Mouse (Mus musculus) 416B (cell line): ENCODE measurements around the gene AL731706.2.
"Not testable (repeated sequence)": the region's sequence is repeated elsewhere in the genome, so short reads cannot be mapped to it uniquely, and the experiment has no call there.

Experiments
- DNase-seq: peaks from one replicate; pipeline ENCODE4 v3.0.0; 2011; ENCODE audit warnings: low read depth

Gene AL731706.2

DNA sequence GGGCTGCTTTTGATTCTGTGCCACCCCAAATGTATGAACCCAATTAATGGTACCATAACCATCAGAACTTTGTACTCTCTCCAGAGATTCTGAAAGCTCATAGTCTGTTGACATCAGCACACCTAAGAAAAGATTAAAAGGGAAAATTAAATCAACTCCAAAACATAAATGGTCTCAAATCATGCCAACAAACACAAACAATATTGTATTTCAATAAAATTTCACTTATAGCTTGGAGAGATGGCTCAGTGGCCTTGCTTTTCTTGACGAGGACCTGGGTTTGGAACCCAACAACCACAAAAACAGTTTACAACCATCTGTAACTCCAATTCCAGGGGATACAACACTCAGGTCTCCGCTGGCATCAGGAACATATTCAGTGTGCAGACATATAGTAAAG, at the start of gene AL731706.2:
Gene AL731706.2, minus strand, starts transcription at position 101 of the 400 bp plus-strand sequence.
- no peak for DNase-seq

DNA sequence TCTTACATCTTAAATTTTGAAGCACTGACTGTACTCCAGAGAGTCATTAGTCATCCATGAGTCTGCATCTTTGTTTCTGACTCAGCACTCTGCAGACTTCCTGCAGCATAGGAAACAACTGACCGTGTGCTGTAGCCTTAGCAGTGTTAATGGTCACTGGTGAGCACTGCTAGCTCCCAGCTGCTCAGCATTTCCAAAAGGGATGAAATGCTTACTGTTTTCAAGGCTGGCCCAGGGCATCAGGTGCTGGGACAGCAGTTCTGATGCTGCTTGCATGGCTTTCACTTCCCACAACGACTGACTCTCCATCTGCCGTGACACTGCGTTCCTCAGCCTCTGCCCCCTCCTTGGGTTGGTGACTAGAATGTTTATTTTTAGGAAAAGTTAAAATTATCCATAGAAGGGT, 35.5 kb upstream of the AL731706.2 start:
- DNase-seq = peak; percentile 91

GRCm38 (mm10) chr2:136920257-136920993, 34.9 kb upstream of the AL731706.2 start:
- DNase-seq = peak; percentile 40

GRCm38 (mm10) chr2:136919433-136919832, 34.0 kb upstream of the AL731706.2 start:
- DNase-seq = peak; percentile 26

DNA sequence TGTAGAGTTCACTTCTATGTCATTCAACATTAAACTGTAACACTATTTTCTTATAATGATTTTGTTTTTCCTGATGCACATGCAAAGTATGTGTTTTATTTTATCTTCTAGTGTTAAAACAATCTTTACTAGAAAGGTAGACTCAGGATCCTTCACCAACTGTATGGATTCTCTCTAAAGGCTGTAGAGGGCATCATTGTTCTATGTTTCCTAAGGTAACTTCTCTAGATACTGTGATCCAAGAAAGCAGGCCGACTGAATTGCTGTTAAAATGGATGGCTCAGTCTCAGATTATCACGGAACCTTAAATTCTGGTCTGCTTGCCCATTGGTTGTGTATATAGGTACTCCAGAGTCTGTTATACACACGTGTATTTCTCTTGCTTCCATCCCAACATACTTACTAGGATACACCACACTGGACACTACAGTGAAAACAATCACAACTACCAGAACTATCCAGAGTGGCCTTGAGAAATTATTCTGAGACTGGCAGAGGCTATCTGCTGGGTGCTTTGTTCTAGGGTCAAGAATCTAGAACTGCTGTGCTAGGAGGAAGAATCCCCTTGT, 28.9 kb upstream of the AL731706.2 start:
- DNase-seq = peak; percentile 64

- no peak for DNase-seq
These were observed 27.5 kb upstream of the AL731706.2 start for GRCm38 (mm10) chr2:136913021-136913420.

DNA sequence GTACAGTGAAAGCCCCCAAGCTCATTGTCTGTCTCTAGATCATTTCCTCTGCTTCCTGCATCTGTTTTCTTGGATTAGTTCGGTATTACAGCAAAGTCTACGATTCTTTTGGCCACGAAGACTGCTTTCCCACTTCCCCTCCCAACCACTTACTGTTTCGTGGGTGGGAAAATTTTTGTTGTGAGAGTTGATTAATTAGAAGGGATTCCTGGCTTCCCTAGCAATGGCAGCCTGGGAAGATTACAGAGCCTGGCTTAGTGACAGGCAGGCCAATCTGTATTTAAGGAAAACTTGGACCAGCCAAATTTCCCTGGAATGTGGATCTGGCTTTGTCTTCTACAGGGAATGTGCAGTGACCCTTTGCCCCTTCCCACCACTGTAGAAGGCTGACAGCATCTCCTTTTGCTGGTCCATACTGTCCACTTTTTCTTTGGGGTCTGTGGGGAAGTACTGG, 26.5 kb upstream of the AL731706.2 start:
- peak; percentile 45 for DNase-seq

DNA sequence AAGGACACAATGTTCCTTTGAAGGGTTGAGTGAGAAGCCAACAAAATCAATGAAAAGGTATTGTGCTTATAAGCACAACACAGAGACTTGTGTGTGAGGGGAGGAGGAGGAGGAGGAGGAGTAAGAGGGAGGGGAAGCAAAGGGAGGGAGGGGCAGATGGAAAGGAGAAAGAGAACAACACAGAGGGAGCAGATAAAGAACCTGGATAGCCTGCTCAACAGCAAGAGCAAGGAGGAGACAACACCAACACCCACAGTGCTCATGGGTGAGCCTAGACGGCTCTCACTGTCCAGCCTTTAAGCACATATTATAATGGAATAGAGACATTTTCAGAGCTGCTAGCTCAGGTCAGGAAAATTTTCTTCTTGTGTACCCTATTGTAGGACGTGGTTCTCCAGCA, 23.8 kb upstream of the AL731706.2 start:
- no peak for DNase-seq

DNA sequence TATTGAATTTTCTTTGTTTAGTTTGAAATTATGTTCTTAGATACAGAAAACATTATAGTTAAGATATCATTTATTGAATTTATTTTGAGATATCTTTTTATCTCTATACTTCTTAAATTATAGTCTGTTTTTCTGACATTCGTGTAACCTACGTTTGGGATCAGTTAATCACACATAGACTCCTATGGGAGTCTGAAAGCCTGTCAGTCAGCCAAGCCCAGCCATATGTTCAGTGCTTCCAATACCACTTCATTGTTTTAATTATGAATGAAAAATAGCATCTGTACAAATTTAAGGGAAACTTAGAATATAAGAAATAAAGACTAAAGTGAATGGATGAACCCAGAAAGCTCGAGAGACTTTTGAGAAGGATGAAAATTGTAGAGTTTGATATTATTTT, 23.1 kb upstream of the AL731706.2 start:
- DNase-seq = no peak

- DNase-seq = peak; percentile 53
These were observed 10.7 kb upstream of the AL731706.2 start for GRCm38 (mm10) chr2:136896131-136896530.

GRCm38 (mm10) chr2:136894494-136894893, 9.0 kb upstream of the AL731706.2 start:
- DNase-seq = no peak

DNA sequence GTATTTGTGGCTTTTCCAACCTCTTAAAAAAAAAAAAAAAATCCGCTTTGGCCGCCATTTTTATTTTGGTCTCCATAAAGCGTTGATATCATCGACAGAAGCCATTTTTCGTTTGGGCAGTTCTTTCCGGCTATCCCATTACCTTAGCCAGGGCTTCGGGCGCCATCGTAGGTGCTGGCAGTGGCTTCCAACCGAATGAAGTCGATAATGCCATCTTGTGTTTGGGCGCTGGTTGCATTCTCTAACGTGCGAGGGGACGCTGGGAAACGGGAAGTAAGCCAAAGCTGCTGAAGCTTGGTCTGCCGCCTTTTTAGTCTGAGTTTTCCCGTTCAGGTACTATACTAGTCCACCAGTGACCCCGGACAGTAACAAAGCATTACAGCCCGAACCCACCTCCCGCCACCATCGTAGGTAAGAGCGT, 6.5 kb upstream of the AL731706.2 start:
- peak; percentile 98 for DNase-seq

DNA sequence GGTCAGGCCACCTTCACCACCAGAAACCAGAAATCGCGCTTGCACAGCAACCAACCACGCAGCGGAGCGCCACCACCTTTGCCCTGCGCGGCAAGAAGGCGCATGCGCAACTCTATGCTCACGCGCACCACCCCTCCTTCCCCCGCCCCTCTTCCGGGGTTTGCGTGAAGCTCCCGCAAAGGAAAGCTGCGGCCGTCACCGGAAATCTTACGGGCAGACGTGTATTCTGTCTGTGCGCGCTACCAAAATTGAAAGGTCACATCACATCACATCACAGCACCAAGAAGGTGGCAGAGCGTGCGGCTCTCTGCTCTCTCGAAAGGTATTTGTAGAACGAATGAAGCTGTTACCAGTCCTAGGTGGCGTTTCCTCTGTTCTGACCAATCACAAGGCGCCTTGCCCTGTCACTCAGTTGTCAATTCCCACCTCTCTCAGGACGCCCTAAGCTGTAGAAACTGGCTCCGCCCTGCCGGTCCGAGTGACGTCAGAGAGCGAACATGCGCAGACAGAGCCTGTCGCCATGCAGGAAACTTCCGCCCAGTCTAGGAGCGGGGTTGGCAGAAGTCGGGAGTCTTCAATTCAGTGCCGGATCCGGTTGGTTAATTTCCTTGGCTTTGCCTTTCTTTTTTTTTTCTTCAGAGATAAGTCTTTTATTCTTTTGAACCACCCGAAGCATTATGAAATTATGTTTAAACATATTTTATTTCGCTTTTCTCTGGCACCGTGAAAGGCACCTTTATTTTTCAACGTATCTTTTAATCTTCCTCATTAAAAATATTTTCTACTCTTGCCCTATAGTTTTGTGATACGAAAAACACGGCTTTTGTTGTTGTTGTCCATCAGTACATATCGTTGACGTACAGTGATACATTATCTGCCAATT, 5.8 kb upstream of the AL731706.2 start, which contains the start of the genes Slx4ip, AL731706.1 and Mkks:
Gene Slx4ip, plus strand, starts transcription at position 151 of the 883 bp plus-strand sequence.
Gene AL731706.1, minus strand, starts transcription at position 322 of the 883 bp plus-strand sequence.
Gene Mkks, minus strand, starts transcription at position 322 of the 883 bp plus-strand sequence.
- DNase-seq = peak; percentile 100

- DNase-seq = not testable (repeated sequence)
These were observed 5.2 kb upstream of the AL731706.2 start for GRCm38 (mm10) chr2:136890716-136891067.

DNA sequence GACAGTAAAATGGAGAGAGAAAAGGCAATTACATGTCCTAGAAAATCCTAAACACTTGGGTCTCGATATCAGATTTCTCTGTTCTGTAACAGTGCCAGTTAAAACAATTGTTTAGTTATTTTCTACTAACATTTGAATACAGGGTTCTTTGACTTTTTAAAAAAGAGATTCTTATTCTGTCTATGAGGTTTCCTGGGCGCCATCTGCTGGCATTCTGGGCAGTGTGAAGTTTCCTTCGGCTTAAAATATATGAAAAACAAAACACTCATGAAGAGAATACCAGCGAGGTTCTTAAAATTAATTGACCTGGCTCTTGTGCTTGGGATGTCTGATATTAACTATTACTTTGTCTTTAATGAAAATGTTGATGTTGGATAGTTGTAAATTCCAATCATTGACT, 1.4 kb upstream of the AL731706.2 start:
- DNase-seq = peak; percentile 32

GRCm38 (mm10) chr2:136854543-136855388, 30.7 kb downstream of the AL731706.2 start:
- DNase-seq = no peak

GRCm38 (mm10) chr2:136850366-136850765, 35.1 kb downstream of the AL731706.2 start:
- no peak for DNase-seq

- DNase-seq = no peak
These were observed 47.5 kb downstream of the AL731706.2 start for GRCm38 (mm10) chr2:136837994-136838393.

DNA sequence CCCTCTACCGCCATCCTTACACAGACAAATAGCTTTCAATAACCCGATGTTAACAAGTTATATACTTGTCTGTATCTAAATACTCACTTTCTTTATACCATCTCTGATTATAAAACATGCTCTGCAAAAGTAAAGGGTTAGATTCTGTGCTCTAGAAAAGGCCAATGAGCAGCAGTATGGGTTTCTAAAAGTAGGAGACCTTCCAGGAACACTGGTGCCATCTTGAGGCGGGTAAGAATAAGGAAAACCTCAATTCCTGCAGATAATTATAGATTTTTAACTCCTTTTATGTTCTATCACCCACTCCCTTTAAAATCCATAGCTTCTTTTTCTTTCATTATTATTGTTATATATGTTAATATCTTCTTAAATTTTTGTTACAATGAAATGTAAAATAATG, 49.6 kb downstream of the AL731706.2 start:
- peak; percentile 50 for DNase-seq
